Mouse (Mus musculus): ENCODE measurements at regions not wholly inside any gene's neighbourhood (a gene's known extent, or its start where the extent isn't known, plus 50 kb on each side); places are given as distances from the start of the nearest gene placed in this dataset.

DNA sequence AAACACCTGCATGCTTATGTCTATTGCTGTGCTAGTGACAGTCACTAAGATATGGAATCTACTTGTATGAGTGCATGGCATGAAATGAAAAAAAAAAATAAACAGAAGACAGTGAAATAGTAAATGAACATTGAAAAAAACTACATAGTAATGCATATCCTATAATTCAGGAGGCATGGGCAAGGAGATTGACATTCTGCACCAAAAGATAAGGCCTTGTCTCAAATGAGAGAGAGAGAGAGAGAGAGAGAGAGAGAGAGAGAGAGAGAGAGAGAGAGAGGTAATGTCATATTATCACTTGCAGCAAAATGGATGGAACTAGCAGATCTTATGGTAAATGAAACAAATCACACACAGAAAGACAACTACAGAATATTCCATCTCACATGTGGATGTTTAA is 115.4 kb downstream of the Ube2e3 start:
- no peak for DNase-seq (ENCODE audit: low spot score)
- no peak overlapping the region for H3K4me2 ChIP-seq (ENCODE audit: low read length)
- no peak for ATAC-seq (replicated peaks; ENCODE audit: low FRiP score, low TSS enrichment, low read depth)

DNA sequence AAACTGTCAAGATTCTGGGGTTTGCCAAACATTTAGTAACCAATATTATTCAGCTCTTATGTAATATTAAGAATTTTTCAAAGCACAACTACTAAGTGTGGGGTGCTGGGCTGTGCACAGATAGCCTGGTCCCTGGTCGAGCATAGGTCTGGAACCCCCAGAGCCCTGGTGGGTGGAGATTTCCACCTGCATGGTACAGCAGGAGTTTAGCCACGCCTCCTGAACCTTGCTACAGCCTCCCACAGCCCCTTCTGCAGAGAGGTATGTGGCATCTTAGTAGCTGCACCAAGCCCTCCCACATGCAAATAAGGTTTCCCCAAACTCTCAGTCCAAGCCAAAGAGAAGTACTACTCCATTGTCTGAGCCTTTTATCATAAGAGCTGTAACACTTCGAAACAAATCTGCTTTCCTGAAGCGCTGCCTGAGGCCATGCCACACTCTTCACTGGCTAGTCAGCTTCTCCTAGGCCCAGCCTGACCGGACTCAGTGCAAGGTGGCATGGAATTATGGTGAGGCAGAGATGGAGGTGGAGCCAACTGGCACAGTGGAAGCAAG is 116.1 kb downstream of the Ube2e3 start:
- no peak overlapping the region for H3K27ac ChIP-seq (ENCODE audit: low read depth)
- no peak for ATAC-seq (replicated peaks; ENCODE audit: low FRiP score, low TSS enrichment, low read depth)
- H3K27me3 ChIP-seq (replicated peaks; ENCODE audit: control insufficient read depth, insufficient read depth, low read length): no peaks in the 10 kb centered on the region
- WGBS: 68% methylated on average over 5 of the region's 5 CpGs
- H3K4me2 ChIP-seq (ENCODE audit: low read length): no peak overlapping the region
- DNase-seq (ENCODE audit: low spot score): no peak
- H3K36me3 ChIP-seq (ENCODE audit: control insufficient read depth, insufficient read depth, low read length): no peaks in the 10 kb centered on the region
- no peak overlapping the region for H3K4me3 ChIP-seq (ENCODE audit: low read depth, low read length)
- no peak overlapping the region for H3K9ac ChIP-seq (ENCODE audit: low read length)
- H3K9me3 ChIP-seq (ENCODE audit: control insufficient read depth, low read length): no peaks in the 10 kb centered on the region
- H3K4me1 ChIP-seq (replicated peaks; ENCODE audit: control insufficient read depth, insufficient read depth, low read length): no peaks in the 10 kb centered on the region

More for the DNA sequence above, 115.4 kb downstream of the Ube2e3 start:
- Histone ChIP-seq H3K36me3 (ENCODE audit: control insufficient read depth, insufficient read depth, low read length) (no peaks in the 10 kb centered on the region), H3K4me3 (ENCODE audit: low read depth, low read length) (no peak overlapping the region), H3K27me3 (replicated peaks; ENCODE audit: control insufficient read depth, insufficient read depth, low read length) (no peaks in the 10 kb centered on the region), H3K4me1 (replicated peaks; ENCODE audit: control insufficient read depth, insufficient read depth, low read length) (no peaks in the 10 kb centered on the region), H3K9ac (ENCODE audit: low read length) (no peak overlapping the region), H3K27ac (ENCODE audit: low read depth) (no peak overlapping the region), H3K9me3 (ENCODE audit: control insufficient read depth, low read length) (no peaks in the 10 kb centered on the region)

DNA sequence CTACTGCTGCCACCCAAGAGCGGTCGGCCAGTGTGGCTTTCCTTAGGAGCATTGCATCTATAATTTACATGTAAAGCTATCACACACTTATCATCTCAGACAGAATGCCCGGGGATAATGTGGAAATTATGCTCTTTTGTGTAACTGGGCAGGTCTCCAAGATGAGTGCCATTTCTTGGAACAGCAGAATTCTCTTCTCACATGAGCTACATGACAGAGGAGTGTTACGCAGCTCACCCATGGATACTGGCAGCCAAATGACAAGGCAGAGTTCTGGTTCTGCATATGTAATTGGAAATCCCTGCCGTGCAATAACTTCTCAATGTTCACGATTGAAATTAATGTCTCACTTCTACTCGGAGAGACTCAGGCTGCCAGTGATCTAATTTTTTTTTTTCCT is 119.1 kb downstream of the Ube2e3 start:
- 85% methylated on average over 7 of the region's 7 CpGs for WGBS
- no peak overlapping the region for H3K4me3 ChIP-seq (ENCODE audit: low read depth, low read length)
- no peak overlapping the region for H3K4me2 ChIP-seq (ENCODE audit: low read length)
- DNase-seq (ENCODE audit: low spot score) (no peak), ATAC-seq (replicated peaks; ENCODE audit: low FRiP score, low TSS enrichment, low read depth) (no peak)
- no peaks in the 10 kb centered on the region for H3K9me3 ChIP-seq (ENCODE audit: control insufficient read depth, low read length)
- H3K27ac ChIP-seq (ENCODE audit: low read depth): no peak overlapping the region
- no peaks in the 10 kb centered on the region for H3K27me3 ChIP-seq (replicated peaks; ENCODE audit: control insufficient read depth, insufficient read depth, low read length)
- no peaks in the 10 kb centered on the region for H3K36me3 ChIP-seq (ENCODE audit: control insufficient read depth, insufficient read depth, low read length)
- no peaks in the 10 kb centered on the region for H3K4me1 ChIP-seq (replicated peaks; ENCODE audit: control insufficient read depth, insufficient read depth, low read length)
- no peak overlapping the region for H3K9ac ChIP-seq (ENCODE audit: low read length)

DNA sequence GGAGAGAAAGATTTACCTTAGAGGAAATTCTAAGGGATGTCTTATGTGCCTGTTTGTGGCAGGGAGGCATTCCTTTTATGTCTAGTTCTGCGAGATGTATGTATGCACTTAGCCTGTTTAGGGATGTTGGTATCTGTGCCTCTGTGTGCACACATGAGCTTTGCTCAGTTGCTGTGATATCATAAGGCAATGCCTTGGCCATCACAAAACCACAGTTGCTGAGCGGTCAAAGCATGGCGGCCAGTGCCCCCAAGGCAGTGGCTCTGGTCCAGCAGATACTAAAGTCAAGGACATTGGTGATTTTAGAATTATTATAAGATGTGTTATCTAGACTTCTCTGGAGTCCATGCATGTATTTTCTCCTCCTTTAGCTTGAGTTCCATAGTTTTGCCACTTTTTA is 119.5 kb downstream of the Ube2e3 start:
- H3K36me3 ChIP-seq (ENCODE audit: control insufficient read depth, insufficient read depth, low read length): no peaks in the 10 kb centered on the region
- 94% methylated on average over 3 of the region's 3 CpGs for WGBS
- DNase-seq (ENCODE audit: low spot score) (no peak), ATAC-seq (replicated peaks; ENCODE audit: low FRiP score, low TSS enrichment, low read depth) (no peak)
- no peaks in the 10 kb centered on the region for H3K27me3 ChIP-seq (replicated peaks; ENCODE audit: control insufficient read depth, insufficient read depth, low read length)
- no peak overlapping the region for H3K4me3 ChIP-seq (ENCODE audit: low read depth, low read length)
- H3K27ac ChIP-seq (ENCODE audit: low read depth): no peak overlapping the region
- H3K9ac ChIP-seq (ENCODE audit: low read length): no peak overlapping the region
- H3K9me3 ChIP-seq (ENCODE audit: control insufficient read depth, low read length): no peaks in the 10 kb centered on the region
- no peaks in the 10 kb centered on the region for H3K4me1 ChIP-seq (replicated peaks; ENCODE audit: control insufficient read depth, insufficient read depth, low read length)
- no peak overlapping the region for H3K4me2 ChIP-seq (ENCODE audit: low read length)

DNA sequence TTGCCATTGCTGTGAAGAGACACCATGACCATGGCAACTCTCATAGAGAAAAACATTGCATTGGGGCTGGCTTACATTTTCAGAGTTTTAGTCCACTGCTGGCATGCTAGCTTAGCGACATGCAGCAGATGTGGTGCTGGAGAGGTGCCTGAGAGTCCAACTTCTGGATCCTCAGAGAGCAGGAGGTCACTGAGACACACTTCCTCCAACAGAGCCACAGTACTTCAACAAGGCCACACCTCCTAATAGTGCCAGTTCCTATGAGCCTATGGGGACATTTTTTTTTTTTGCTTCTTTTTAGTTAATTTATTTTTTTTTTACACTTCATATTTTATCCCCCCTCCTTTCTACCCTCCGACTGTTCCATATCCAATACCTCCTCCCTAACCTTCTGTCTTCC is 120.3 kb downstream of the Ube2e3 start:
- no peak for DNase-seq (ENCODE audit: low spot score)
- Histone ChIP-seq H3K27ac (ENCODE audit: low read depth) (no peak overlapping the region), H3K4me1 (replicated peaks; ENCODE audit: control insufficient read depth, insufficient read depth, low read length) (no peaks in the 10 kb centered on the region), H3K9ac (ENCODE audit: low read length) (no peak overlapping the region), H3K4me2 (ENCODE audit: low read length) (no peak overlapping the region), H3K36me3 (ENCODE audit: control insufficient read depth, insufficient read depth, low read length) (no peaks in the 10 kb centered on the region), H3K27me3 (replicated peaks; ENCODE audit: control insufficient read depth, insufficient read depth, low read length) (no peaks in the 10 kb centered on the region), H3K9me3 (ENCODE audit: control insufficient read depth, low read length) (no peaks in the 10 kb centered on the region), H3K4me3 (ENCODE audit: low read depth, low read length) (no peak overlapping the region)
- no peak for ATAC-seq (replicated peaks; ENCODE audit: low FRiP score, low TSS enrichment, low read depth)
- WGBS: 93% methylated on average over 2 of the region's 2 CpGs

DNA sequence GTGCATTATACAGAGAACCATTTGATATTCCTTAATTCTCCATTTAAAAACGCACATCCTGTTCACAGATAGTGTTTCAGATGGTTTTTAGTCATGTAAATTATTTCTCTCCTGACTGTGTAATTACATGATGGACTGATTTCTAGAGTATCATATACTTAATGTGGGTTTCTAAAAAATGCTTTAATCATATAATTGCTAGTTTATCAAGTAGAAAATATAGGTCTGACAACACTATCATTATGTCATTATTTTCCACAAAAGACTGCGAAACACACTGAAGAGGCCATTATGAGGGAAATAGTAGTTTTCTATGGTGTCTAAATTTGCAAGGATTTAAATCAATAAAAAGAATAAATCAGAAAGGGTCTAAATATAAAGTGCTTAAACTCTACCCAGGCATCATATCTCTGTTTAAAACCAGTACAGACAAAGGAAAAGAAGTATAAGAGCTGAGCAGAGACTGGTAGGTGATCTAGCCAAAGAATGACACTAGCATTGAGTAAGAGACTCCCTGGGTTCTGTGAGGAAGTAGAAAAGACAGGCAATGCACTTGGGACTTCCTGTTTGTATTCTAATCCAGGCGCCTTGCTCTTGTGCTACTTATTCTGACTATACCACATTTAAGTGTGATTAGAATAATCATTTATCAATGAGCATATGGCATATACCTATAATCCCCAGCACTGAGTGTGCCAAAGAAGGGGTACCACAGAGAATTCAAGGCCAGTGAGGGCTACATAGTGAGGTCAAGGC is 127.1 kb downstream of the Ube2e3 start:
- H3K36me3 ChIP-seq (ENCODE audit: control insufficient read depth, insufficient read depth, low read length): no peaks in the 10 kb centered on the region
- 83% methylated on average over 3 of the region's 3 CpGs for WGBS
- DNase-seq (ENCODE audit: low spot score): no peak

DNA sequence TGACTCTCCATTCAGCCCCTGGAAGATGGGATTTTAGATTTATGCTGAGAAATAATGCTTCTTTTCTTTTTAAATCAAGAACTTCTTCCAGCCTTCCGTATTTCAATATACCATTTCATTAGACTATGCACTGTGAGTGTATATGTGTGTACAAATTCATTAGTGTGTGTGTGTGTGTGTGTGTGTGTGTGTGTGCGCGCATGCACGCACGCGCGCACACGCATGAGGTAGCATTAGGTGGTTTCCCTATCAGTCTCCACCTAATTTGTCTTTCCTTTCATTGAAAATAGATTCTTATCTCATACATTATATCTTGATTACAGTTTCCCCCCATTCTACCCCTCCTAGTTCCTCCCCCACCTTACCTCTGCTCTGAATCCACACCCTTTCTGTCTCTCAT is 130.7 kb downstream of the Ube2e3 start:
- DNase-seq (ENCODE audit: low spot score): no peak

More for the DNA sequence above, 127.1 kb downstream of the Ube2e3 start:
- no peaks in the 10 kb centered on the region for H3K9me3 ChIP-seq (ENCODE audit: control insufficient read depth, low read length)
- no peaks in the 10 kb centered on the region for H3K4me1 ChIP-seq (replicated peaks; ENCODE audit: control insufficient read depth, insufficient read depth, low read length)
- H3K4me2 ChIP-seq (ENCODE audit: low read length): no peak overlapping the region
- H3K27ac ChIP-seq (ENCODE audit: low read depth): no peak overlapping the region
- no peak overlapping the region for H3K4me3 ChIP-seq (ENCODE audit: low read depth, low read length)
- ATAC-seq (replicated peaks; ENCODE audit: low FRiP score, low TSS enrichment, low read depth): no peak
- H3K27me3 ChIP-seq (replicated peaks; ENCODE audit: control insufficient read depth, insufficient read depth, low read length): no peaks in the 10 kb centered on the region
- H3K9ac ChIP-seq (ENCODE audit: low read length): no peak overlapping the region

DNA sequence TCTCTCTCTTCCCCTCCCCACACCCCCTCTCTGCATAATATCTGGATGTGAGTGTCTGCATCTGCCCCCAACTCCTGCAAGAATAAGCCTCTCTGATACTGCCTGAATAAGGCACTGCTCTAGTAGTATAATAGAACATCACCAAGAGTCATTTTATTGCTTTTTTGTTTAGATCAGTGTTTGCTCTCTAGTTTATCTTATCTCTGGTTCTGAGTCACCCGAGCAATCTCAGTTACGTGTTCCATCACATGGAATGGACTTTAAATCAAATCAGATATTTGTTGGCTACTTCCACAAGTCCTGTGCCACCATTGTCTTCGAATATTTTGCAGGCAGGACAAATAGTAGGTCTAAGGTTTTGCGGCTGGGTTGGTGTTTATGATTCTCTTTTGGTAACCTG is 131.5 kb downstream of the Ube2e3 start:
- H3K36me3 ChIP-seq (ENCODE audit: control insufficient read depth, insufficient read depth, low read length): no peaks in the 10 kb centered on the region
- DNase-seq (ENCODE audit: low spot score): no peak
- no peaks in the 10 kb centered on the region for H3K9me3 ChIP-seq (ENCODE audit: control insufficient read depth, low read length)
- H3K4me3 ChIP-seq (ENCODE audit: low read depth, low read length): no peak overlapping the region
- no peaks in the 10 kb centered on the region for H3K27me3 ChIP-seq (replicated peaks; ENCODE audit: control insufficient read depth, insufficient read depth, low read length)
- H3K4me1 ChIP-seq (replicated peaks; ENCODE audit: control insufficient read depth, insufficient read depth, low read length): no peaks in the 10 kb centered on the region
- WGBS: 65% methylated on average over 4 of the region's 4 CpGs
- H3K4me2 ChIP-seq (ENCODE audit: low read length): no peak overlapping the region
- H3K27ac ChIP-seq (ENCODE audit: low read depth): no peak overlapping the region
- no peak overlapping the region for H3K9ac ChIP-seq (ENCODE audit: low read length)
- ATAC-seq (replicated peaks; ENCODE audit: low FRiP score, low TSS enrichment, low read depth): no peak

More for the DNA sequence above, 130.7 kb downstream of the Ube2e3 start:
- no peak overlapping the region for H3K27ac ChIP-seq (ENCODE audit: low read depth)
- WGBS: 97% methylated on average over 8 of the region's 8 CpGs
- no peaks in the 10 kb centered on the region for H3K36me3 ChIP-seq (ENCODE audit: control insufficient read depth, insufficient read depth, low read length)
- no peak overlapping the region for H3K4me3 ChIP-seq (ENCODE audit: low read depth, low read length)
- H3K9me3 ChIP-seq (ENCODE audit: control insufficient read depth, low read length): no peaks in the 10 kb centered on the region
- no peak for ATAC-seq (replicated peaks; ENCODE audit: low FRiP score, low TSS enrichment, low read depth)
- no peak overlapping the region for H3K9ac ChIP-seq (ENCODE audit: low read length)
- H3K4me1 ChIP-seq (replicated peaks; ENCODE audit: control insufficient read depth, insufficient read depth, low read length): no peaks in the 10 kb centered on the region
- no peak overlapping the region for H3K4me2 ChIP-seq (ENCODE audit: low read length)
- H3K27me3 ChIP-seq (replicated peaks; ENCODE audit: control insufficient read depth, insufficient read depth, low read length): no peaks in the 10 kb centered on the region

DNA sequence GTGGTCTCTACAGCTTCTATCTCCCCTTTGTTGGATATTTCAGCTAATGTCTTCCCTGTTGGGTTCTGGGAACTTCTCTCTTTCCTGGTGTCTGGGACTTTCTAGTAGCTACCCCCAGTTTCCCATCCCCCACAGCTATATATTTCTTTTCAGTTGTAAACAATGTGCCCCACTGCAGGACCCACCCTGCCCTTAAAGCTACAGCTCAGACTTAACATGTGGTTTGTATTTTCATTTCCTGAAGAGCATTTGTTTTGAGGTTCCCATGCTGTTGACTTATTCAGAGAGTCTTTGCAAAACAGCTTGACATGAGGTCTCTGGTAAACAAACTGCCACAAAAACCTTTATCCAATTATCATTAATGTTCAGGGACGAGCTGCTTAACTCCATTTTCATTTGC is 136.9 kb downstream of the Ube2e3 start:
- H3K4me3 ChIP-seq (ENCODE audit: low read depth, low read length): no peak overlapping the region
- no peaks in the 10 kb centered on the region for H3K36me3 ChIP-seq (ENCODE audit: control insufficient read depth, insufficient read depth, low read length)
- H3K9ac ChIP-seq (ENCODE audit: low read length): no peak overlapping the region
- WGBS: 43% methylated on average over 1 of the region's 1 CpGs
- no peaks in the 10 kb centered on the region for H3K27me3 ChIP-seq (replicated peaks; ENCODE audit: control insufficient read depth, insufficient read depth, low read length)
- H3K4me1 ChIP-seq (replicated peaks; ENCODE audit: control insufficient read depth, insufficient read depth, low read length): no peaks in the 10 kb centered on the region
- no peaks in the 10 kb centered on the region for H3K9me3 ChIP-seq (ENCODE audit: control insufficient read depth, low read length)
- no peak overlapping the region for H3K4me2 ChIP-seq (ENCODE audit: low read length)
- no peak overlapping the region for H3K27ac ChIP-seq (ENCODE audit: low read depth)
- no peak for DNase-seq (ENCODE audit: low spot score)
- no peak for ATAC-seq (replicated peaks; ENCODE audit: low FRiP score, low TSS enrichment, low read depth)

Data from intestine, embryonic 14.5 days (tissue).